Mouse (Mus musculus): Measurements from ENCODE around the gene Hoxb3. TPM values are rescaled to one million over a fixed set of nuclear protein-coding genes. Genes with fewer than 3 reads are reported as not detected.

Gene Hoxb3
- polyA plus RNA-seq, 1 experiment from 2014 or later = 0.45 TPM

GRCm38 (mm10) chr11:96298895-96299667, 24.0 kb upstream of the Hoxb3 start:
- WGBS = under 1% methylated on average over 66 of the region's 66 CpGs
- Histone ChIP-seq H3K27me3 (replicated peaks) (peaks cover 99% of the 10 kb centered on the region), H3K4me3 (peak overlapping the region; percentile 31), H3K36me3 (no peaks in the 10 kb centered on the region), H3K27ac (ENCODE audit: poor library complexity, severe bottlenecking) (no peak overlapping the region), H3K4me2 (peak overlapping the region; percentile 47), H3K4me1 (replicated peaks) (peaks cover 22% of the 10 kb centered on the region), H3K9ac (no peak overlapping the region), H3K9me3 (replicated peaks) (no peaks in the 10 kb centered on the region)
- ATAC-seq (ENCODE audit: insufficient number of reproducible peaks, low FRiP score) = no peak

- H3K9me3 ChIP-seq (replicated peaks) = no peaks in the 10 kb centered on the region
- H3K36me3 ChIP-seq = no peaks in the 10 kb centered on the region
- no peak overlapping the region for H3K4me2 ChIP-seq
- H3K4me3 ChIP-seq = no peak overlapping the region
- H3K27ac ChIP-seq (ENCODE audit: poor library complexity, severe bottlenecking) = no peak overlapping the region
- peaks cover 98% of the 10 kb centered on the region for H3K27me3 ChIP-seq (replicated peaks)
- no peak overlapping the region for H3K9ac ChIP-seq
- peaks cover 20% of the 10 kb centered on the region for H3K4me1 ChIP-seq (replicated peaks)
- ATAC-seq (ENCODE audit: insufficient number of reproducible peaks, low FRiP score) = no peak
- under 1% methylated on average over 9 of the region's 9 CpGs for WGBS
Observed at GRCm38 (mm10) chr11:96299781-96300180, 23.3 kb upstream of the Hoxb3 start.

GRCm38 (mm10) chr11:96300354-96301063, 22.6 kb upstream of the Hoxb3 start:
- WGBS = under 1% methylated on average over 35 of the region's 35 CpGs
- 0 out of 2 replicates have a peak, but pooled peaks have one; percentile 4 for ATAC-seq (ENCODE audit: insufficient number of reproducible peaks, low FRiP score)
- H3K27me3 ChIP-seq (replicated peaks) = peaks cover 99% of the 10 kb centered on the region
- peak overlapping the region; percentile 4; the same call in 1 of the 2 replicates for H3K4me3 ChIP-seq
- H3K9ac ChIP-seq = no peak overlapping the region
- H3K9me3 ChIP-seq (replicated peaks) = no peaks in the 10 kb centered on the region
- peaks cover 18% of the 10 kb centered on the region for H3K4me1 ChIP-seq (replicated peaks)
- peak overlapping the region; percentile 14; the same call in 1 of the 2 replicates for H3K4me2 ChIP-seq
- no peaks in the 10 kb centered on the region for H3K36me3 ChIP-seq
- no peak overlapping the region for H3K27ac ChIP-seq (ENCODE audit: poor library complexity, severe bottlenecking)

GRCm38 (mm10) chr11:96301064-96301431, 22.1 kb upstream of the Hoxb3 start:
- Histone ChIP-seq H3K27ac (ENCODE audit: poor library complexity, severe bottlenecking) (no peak overlapping the region), H3K9me3 (replicated peaks) (no peaks in the 10 kb centered on the region), H3K36me3 (no peaks in the 10 kb centered on the region), H3K4me3 (peak overlapping the region; percentile 4; the same call in 1 of the 2 replicates), H3K4me1 (replicated peaks) (peaks cover 18% of the 10 kb centered on the region), H3K27me3 (replicated peaks) (peaks cover 99% of the 10 kb centered on the region), H3K9ac (no peak overlapping the region), H3K4me2 (peak overlapping the region; percentile 14; the same call in 1 of the 2 replicates)
- WGBS = 7% methylated on average over 10 of the region's 10 CpGs
- no peak for ATAC-seq (ENCODE audit: insufficient number of reproducible peaks, low FRiP score)

- Histone ChIP-seq H3K27ac (ENCODE audit: poor library complexity, severe bottlenecking) (no peak overlapping the region), H3K4me1 (replicated peaks) (peaks cover 18% of the 10 kb centered on the region), H3K9ac (no peak overlapping the region), H3K9me3 (replicated peaks) (no peaks in the 10 kb centered on the region), H3K36me3 (no peaks in the 10 kb centered on the region), H3K4me2 (no peak overlapping the region), H3K27me3 (replicated peaks) (peaks cover 99% of the 10 kb centered on the region), H3K4me3 (no peak overlapping the region)
- 2% methylated on average over 15 of the region's 15 CpGs for WGBS
- no peak for ATAC-seq (ENCODE audit: insufficient number of reproducible peaks, low FRiP score)
Observed at GRCm38 (mm10) chr11:96301837-96302236, 21.3 kb upstream of the Hoxb3 start.

GRCm38 (mm10) chr11:96302381-96303150, 20.6 kb upstream of the Hoxb3 start:
- no peak overlapping the region for H3K27ac ChIP-seq (ENCODE audit: poor library complexity, severe bottlenecking)
- 8% methylated on average over 23 of the region's 23 CpGs for WGBS
- no peak overlapping the region for H3K9ac ChIP-seq

GRCm38 (mm10) chr11:96303151-96304099, 19.7 kb upstream of the Hoxb3 start, which contains the start of gene Hoxb5:
Gene Hoxb5, plus strand, starts transcription at chr11:96303336.
- Histone ChIP-seq H3K36me3 (no peaks in the 10 kb centered on the region), H3K4me3 (peak within 1 kb of the TSS; percentile 25), H3K4me1 (replicated peaks) (peaks cover 18% of the 10 kb centered on the region), H3K9ac (no peak within 1 kb of the TSS; the same call in 1 of the 2 replicates), H3K27ac (ENCODE audit: poor library complexity, severe bottlenecking) (no peak within 1 kb of the TSS), H3K4me2 (peak within 1 kb of the TSS; percentile 57), H3K9me3 (replicated peaks) (no peaks in the 10 kb centered on the region), H3K27me3 (replicated peaks) (peaks cover 99% of the 10 kb centered on the region)
- ATAC-seq (ENCODE audit: insufficient number of reproducible peaks, low FRiP score) = no peak
- WGBS = under 1% methylated on average over 69 of the region's 69 CpGs

More at GRCm38 (mm10) chr11:96302381-96303150, 20.6 kb upstream of the Hoxb3 start:
- no peak overlapping the region for H3K4me3 ChIP-seq
- no peak overlapping the region for H3K4me2 ChIP-seq
- no peak for ATAC-seq (ENCODE audit: insufficient number of reproducible peaks, low FRiP score)
- H3K36me3 ChIP-seq = no peaks in the 10 kb centered on the region
- peaks cover 99% of the 10 kb centered on the region for H3K27me3 ChIP-seq (replicated peaks)
- H3K9me3 ChIP-seq (replicated peaks) = no peaks in the 10 kb centered on the region
- H3K4me1 ChIP-seq (replicated peaks) = peaks cover 18% of the 10 kb centered on the region

GRCm38 (mm10) chr11:96304381-96305195, 18.5 kb upstream of the Hoxb3 start:
- WGBS = under 1% methylated on average over 38 of the region's 38 CpGs
- H3K4me3 ChIP-seq = no peak overlapping the region; the same call in 1 of the 2 replicates
- no peak overlapping the region for H3K27ac ChIP-seq (ENCODE audit: poor library complexity, severe bottlenecking)
- H3K9ac ChIP-seq = no peak overlapping the region
- H3K4me1 ChIP-seq (replicated peaks) = peaks cover 12% of the 10 kb centered on the region; the same call in 1 of the 2 replicates
- H3K36me3 ChIP-seq = no peaks in the 10 kb centered on the region
- H3K9me3 ChIP-seq (replicated peaks) = no peaks in the 10 kb centered on the region
- H3K27me3 ChIP-seq (replicated peaks) = peaks cover 99% of the 10 kb centered on the region
- H3K4me2 ChIP-seq = peak overlapping the region; percentile 5; the same call in 1 of the 2 replicates
- no peak for ATAC-seq (ENCODE audit: insufficient number of reproducible peaks, low FRiP score)

GRCm38 (mm10) chr11:96305505-96306182, 17.5 kb upstream of the Hoxb3 start:
- Histone ChIP-seq H3K27me3 (replicated peaks) (peaks cover 99% of the 10 kb centered on the region), H3K4me1 (replicated peaks) (peaks cover 7% of the 10 kb centered on the region; the same call in 1 of the 2 replicates), H3K27ac (ENCODE audit: poor library complexity, severe bottlenecking) (no peak overlapping the region), H3K9me3 (replicated peaks) (no peaks in the 10 kb centered on the region), H3K4me3 (no peak overlapping the region), H3K4me2 (no peak overlapping the region), H3K9ac (no peak overlapping the region), H3K36me3 (no peaks in the 10 kb centered on the region)
- ATAC-seq (ENCODE audit: insufficient number of reproducible peaks, low FRiP score) = no peak
- WGBS = 58% methylated on average over 6 of the region's 6 CpGs
